Mouse (Mus musculus) frontal cortex, postnatal 36 days (tissue): ENCODE results near the gene Smyd3.

Experiments used
- DNase-seq, 2 experiments: peaks; one replicate each; pipeline ENCODE4 v3.0.0; 2022; ENCODE audit warnings: low spot score in 2 of 2

Gene Smyd3

DNA sequence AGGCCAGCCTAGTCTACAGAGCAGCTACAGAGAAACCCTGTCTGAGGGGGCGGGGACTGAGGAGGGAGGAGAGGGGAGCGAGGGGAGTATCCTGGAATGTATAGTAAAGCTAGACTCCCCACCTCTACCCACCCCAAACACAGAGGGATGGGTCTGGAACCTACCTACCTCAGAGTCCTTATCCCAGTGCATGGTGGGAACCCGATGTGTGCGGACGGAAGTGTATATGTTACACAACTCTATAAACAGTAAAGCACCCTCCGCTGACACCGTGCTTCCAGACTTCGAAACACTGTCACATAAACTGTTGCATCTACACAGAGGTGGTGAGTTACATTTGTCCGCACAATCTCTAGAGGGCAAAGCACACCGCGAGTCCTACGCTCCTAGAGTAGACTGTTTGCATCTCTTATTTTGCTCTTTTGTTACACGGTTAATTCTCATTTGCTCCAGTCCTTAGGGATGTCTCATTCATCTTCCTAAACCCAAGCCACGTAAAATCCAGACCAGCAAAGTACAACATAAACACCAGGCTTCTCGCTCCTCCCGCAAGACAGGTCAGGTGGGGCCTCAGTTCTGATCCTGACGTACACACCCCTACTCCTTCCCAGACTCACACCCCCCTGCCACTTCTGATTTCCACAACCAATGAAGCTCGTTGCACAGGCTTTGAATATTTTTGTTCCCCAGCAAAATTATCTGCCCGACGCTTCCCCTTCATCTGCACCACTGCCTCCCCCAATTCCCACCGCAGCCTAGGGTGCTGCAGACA, 714 bp downstream of the Smyd3 start:
- peak; percentile 11 to 14 for DNase-seq

- peak; percentile 15 to 63 for DNase-seq
Observed at GRCm38 (mm10) chr1:179511895-179512294, 5.9 kb downstream of the Smyd3 start.

DNA sequence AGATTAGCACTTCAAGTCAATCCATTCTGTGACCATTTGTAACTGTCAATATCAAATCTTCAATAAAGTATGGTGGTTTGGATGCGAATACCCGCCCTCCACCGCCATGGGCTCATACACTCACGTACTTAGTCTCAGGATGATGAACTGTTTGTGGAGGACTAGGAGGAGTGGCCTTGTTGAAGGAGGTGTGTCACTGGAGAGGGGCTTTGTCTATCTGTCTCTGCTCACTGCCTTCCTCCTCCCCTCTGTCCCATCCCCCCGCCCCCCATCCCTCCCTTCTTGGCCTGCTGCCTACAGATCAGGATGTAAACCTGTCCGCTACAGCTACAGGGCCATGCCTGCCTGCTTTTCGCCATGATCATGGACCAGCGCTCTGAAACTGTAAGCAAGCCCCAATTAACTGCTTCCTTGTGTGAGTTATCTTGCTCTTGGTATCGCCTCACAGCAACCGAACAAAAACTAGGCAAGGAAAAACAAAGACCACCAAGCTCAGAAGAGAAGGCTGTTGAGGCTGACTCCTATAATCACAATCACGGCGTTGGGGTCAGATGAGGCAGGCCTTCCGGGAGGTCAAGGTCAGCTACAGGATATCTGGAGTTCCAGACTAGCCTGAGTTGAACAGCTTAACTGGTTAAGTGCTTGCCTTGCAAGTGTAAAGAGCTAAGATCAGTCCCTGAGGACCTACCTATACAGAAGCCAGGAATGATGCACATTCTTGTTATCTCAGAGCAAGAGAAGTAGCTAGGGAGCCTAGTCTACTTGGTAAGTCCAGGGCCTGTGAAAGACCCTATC, 7.1 kb downstream of the Smyd3 start:
- no peak for DNase-seq

DNA sequence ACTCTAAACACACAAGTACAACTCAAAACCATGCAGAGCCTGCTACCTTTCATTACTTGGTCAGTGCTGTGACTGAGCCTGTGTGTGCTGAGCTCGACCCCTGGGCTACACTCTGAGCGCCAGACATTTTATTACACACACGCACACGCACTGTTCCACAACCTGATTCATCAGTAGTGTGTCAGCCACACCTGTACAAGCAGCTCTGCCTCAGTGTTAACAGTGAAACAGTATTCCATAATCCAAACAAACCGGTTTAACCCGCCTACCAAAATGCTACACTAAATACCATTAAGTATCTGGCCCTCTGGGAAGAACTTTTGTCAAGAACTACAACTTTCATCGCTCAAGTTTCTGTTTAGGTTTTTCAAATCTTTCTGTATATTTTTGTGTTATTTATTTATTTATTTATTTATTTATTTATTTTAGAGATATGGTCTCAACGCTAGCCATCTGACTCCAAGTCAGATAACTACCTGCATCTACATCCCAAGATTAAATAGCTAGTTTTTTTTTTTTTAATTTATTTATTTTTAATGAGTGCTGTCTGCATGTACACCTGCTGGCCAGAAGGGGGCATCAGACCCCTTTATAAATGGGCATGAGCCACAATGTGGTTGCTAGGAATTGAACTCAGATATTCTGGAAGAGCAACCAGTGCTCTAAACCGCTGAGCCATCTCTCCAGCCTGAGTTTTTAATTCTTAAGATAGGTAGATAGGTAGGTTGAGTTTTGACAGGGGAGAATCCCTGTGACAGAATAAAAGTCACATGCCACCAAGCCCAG, 11.1 kb downstream of the Smyd3 start:
- no peak for DNase-seq

DNA sequence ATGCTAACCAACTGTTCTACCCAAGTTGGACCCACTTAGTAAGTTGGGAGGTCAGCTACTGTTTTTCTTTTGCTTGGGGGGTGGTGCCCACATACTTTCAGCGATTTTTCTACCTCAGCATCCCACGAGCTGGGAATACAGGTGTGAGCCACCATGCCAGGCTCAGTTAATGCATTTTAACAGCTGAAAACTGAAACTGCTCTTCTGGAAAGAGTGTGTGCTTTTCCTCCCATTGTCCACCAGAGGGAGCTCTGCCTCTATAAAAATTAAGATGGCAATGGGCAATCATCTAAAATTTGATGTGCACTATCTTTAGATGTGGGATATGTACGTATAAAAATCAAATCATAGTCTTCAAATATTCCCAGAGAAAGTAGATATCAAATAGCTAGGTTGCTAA, 15.3 kb downstream of the Smyd3 start:
- no peak for DNase-seq

DNA sequence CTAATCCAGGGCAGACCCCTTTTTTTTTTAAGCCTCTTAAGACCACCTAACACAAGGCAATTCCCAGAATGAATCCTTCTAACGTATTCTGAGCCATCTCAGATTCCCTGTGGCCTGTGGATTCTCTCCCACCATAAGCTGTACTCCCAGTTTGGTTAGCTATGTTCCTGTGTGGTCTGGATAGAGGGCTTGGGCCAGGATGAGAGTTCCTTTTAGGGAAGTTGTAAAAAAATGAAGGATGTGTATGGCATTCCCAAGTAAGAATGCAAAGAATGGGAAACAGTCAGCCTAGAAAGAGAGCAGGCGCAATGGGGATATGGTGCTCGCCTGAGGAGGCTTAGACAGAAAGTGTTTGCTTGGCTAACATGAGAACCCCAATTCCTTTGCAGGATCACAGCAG, 18.6 kb downstream of the Smyd3 start:
- DNase-seq: no peak

GRCm38 (mm10) chr1:179492908-179493307, 24.9 kb downstream of the Smyd3 start:
- DNase-seq: no peak

- DNase-seq: no peak
Observed at GRCm38 (mm10) chr1:179488520-179488919, 29.3 kb downstream of the Smyd3 start.

GRCm38 (mm10) chr1:179487990-179488389, 29.9 kb downstream of the Smyd3 start:
- DNase-seq: no peak

DNA sequence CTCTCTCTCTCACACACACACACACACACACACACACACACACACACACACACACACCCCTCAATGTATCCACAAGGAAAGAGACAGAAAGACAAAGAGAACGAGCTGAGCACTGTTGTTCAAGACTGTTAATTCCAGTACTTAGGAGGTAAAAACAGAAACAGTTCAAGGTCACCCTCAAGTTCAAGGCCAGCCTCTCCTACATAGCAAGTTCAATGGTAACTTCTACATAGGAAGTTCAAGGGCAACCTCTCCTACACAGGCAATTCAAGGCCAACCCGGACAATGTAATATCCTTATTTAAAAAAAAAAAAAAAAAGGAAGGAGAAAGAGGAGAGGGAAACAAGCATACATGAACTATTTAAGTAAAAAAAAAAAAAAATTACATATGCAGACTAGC, 30.6 kb downstream of the Smyd3 start:
- DNase-seq: no peak

DNA sequence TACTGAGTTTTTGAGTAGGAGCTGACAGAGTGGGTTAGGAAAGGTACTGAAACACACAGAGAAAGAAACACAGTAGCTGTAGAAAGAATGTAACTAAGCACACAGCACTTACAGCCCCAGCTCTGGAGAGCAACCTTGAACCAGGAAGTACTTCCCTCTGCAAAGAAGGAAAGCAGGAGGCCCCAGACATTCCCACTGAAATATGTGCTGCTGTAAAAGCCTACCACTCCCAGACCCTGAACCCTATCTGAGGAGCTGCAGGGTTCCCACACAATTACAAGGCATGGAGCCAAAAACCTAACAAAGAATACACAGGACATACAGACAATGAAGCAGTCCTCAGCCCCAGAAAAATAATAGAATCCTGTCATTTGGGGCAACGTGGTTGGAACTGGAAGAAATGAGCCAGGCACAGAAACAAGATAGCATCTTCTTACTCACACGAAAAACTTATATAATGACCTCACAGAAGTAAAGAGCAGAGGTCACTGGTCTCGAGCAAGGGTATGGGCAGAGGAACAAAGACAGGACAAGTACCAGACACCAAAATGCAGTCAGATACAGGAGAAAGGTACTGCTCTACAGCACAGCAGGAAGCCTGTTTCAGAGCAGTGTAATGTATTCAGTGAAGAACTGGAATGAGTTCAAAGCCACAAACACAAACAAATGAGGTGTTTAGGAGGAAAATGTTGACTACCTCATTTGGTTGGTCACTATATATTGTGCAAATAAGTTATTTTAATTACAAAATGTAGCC, 31.9 kb downstream of the Smyd3 start:
- DNase-seq: no peak

GRCm38 (mm10) chr1:179480862-179481261, 37.0 kb downstream of the Smyd3 start:
- DNase-seq: no peak

DNA sequence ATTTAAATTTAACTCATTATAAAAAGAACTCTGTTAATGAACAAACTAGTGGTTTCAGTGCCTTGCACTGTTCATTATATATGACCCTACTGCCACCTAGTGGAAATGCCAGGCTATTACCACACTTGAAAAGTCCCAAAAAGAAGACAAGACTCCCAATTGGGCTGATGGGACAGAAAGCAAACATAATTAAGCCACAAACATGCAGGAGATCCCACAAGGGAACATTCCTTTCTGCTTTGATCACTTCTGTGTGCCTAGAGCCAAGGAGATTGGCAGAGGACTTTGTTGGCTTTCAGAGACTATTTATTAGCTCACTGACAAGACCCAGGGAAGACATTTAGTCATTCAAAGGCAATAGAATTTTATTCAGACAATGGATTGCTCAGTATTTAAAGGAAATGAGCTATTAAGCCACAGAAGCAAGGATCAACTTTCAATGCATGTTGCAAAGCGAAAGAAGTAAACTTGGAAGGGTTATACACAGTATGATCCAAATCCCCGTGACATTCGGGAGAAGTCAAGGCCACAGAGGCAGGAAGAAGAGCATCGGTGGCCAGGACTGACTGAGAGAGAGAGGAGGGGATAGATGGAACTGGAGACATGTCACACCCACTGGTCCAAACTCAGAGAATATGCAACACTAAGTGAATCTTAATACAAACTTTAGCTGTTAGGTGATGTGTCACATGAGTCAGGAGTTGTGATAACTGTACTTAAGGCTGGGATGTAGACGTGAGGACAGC, 40.5 kb downstream of the Smyd3 start:
- DNase-seq: peak; percentile 44 to 67

GRCm38 (mm10) chr1:179476461-179477156, 41.2 kb downstream of the Smyd3 start:
- DNase-seq: no peak

DNA sequence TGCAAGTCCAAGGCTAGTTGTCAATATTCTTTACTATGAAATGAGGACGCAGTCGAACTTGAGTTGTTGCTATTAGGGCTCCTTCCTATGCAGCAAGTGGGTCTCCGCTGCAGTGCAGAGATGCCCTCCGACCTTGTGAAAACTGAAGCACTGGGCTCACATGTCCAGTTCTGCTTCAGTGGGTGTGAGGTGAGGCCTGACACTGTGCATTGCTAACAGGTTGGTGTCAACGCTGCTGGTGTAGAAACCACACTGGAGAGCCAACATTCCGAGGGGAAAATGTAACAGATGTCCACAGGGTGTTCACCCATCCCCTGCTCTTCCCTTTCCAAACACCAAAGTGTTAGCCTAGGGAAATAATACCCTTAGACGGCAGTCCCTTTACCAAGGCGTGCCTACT, 43.1 kb downstream of the Smyd3 start:
- no peak for DNase-seq

DNA sequence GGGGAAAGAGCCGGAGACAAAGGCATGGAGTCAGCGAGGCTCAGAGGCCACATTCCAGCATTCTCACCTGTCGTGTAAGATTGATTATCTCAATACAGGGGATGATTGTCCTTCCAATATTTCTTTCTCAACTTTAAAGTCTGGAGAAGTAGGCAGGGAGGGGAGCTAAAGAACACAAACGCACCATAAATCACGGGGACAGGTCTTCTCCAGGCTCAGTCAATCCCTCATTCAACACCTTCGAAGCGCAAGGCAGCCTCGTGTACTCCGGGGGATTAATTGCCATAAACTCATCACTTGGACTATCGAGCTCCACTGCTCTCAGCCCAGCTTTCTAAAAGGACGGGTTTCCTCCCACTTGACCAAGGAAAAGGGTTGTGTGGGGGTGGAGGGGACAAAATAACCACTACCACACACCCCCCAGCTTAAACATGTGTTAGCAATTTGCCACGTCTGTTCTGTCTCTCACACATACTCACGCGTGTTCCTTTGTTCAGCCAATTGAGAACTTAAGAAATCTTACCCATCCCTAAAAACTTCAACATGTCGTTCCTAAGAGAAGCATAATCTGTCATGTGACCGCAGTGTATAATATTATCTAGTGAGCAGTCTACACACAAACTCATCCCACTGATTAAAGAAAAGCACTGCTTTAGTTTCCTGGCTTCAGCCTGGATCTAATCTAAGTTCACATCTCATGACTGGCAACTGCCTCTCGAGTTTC, 43.8 kb downstream of the Smyd3 start:
- DNase-seq: no peak

- no peak for DNase-seq
Observed at GRCm38 (mm10) chr1:179467970-179468369, 49.9 kb downstream of the Smyd3 start.

DNA sequence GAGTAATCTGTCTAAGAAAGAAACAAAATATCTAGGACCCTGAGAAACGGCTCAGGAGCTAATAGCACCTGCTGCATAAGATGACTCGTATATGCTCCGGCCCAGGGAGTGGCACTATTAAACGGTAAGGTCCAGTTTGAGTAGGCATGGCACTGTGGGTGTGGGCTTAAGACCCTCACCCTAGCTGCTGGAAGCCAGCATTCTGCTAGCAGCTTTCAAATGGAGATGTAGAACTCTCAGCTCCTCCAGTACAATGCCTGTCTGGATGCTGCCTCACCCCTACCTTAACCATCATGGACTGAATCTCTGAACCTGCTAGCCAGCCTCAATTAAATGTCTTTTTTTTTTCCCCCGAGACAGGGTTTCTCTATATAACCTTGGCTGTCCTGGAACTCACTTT, 55.5 kb downstream of the Smyd3 start:
- no peak for DNase-seq

DNA sequence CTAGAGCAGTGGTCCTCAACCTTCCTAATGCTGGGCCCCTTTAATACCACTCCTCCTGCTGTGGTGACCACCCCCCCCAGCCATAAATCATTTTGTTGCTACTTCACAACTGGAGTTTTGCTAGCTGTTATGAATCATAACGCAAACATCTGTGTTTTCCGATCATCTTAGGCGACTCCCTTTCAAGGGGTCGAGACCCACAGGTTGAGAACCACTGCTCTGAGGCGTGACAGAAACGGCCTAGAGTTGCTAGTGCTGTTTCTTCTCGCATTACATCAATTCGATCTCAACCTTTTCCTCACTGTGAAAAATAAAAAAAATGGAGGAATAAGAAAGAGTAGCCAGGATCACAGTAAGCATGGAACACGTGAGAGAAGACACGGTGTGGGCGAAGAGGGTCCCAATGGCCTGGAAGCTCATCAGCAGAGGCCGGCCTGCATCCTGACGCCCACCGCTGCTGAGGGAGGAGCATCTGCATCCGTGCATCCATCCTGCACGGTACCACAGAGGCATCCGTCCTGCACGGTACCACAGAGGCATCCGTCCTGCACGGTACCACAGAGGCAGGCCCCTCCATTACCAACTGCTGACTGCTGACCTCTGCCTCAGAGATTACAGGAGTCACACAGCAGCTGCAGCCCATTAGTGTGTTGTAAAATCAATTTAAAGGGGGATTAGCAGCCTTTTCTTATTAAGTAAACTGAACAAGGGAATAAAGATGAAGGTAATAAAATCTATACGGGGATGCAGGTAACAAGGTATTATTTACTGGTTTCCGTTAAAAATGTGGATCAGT, 56.6 kb downstream of the Smyd3 start:
- DNase-seq: no peak
